23 mouse cellular contexts compared by ENCODE assay signal in genomic region chr8:90166639-90167038, GRCm38 (mm10).
A peak's percentile ranks its signal among the peaks of the same experiment; 100 is the strongest.
DNase-seq lines count a peak whose midpoint lies in the region; ATAC-seq lines count a peak whose summit lies in the region.
"Had no signal": no experiment of that assay in that cellular context is flagged by ENCODE, and none has a peak within 500 bp of the region (broad histone marks: within the 10 kb centered on the region; RNA-seq: fewer than 3 reads in every experiment).

No protein-coding gene starts in this region.

- peak; percentile 68; the same call in 1 of the 2 replicates for ATAC-seq in heart, embryonic 12.5 days (ENCODE audit: insufficient number of reproducible peaks, low FRiP score)
- ATAC-seq in heart, embryonic 14.5 days (ENCODE audit: insufficient number of reproducible peaks, insufficient read depth, low FRiP score, low read depth) = peak; percentile 77
- peak; percentile 83 for ATAC-seq in heart, embryonic 16.5 days (replicated peaks; ENCODE audit: extremely low read depth, insufficient read depth, low FRiP score)
- ATAC-seq: forebrain, embryonic 14.5 days had no signal

- H3K9ac ChIP-seq in heart, embryonic 12.5 days = no peak overlapping the region
- no peak overlapping the region for H3K9ac ChIP-seq in heart, embryonic 14.5 days (ENCODE audit: low read length)
- H3K9ac ChIP-seq in heart, embryonic 16.5 days (ENCODE audit: low read length) = no peak overlapping the region
- H3K9ac ChIP-seq: embryonic facial prominence, embryonic 13.5 days; embryonic facial prominence, embryonic 15.5 days; forebrain, embryonic 12.5 days had no signal

- H3K27me3 ChIP-seq in heart, embryonic 12.5 days (replicated peaks) = no peaks in the 10 kb centered on the region
- no peaks in the 10 kb centered on the region for H3K27me3 ChIP-seq in heart, embryonic 14.5 days (ENCODE audit: control insufficient read depth, insufficient read depth, low read length)
- no peaks in the 10 kb centered on the region for H3K27me3 ChIP-seq in heart, embryonic 16.5 days (ENCODE audit: control insufficient read depth, insufficient read depth, low read length)
- H3K27me3 ChIP-seq: embryonic facial prominence, embryonic 13.5 days; embryonic facial prominence, embryonic 15.5 days; forebrain, embryonic 12.5 days had no signal

- peak overlapping the region; percentile 71; the same call in 1 of the 2 replicates for H3K27ac ChIP-seq in heart, embryonic 12.5 days (ENCODE audit: poor library complexity, severe bottlenecking)
- H3K27ac ChIP-seq in heart, embryonic 14.5 days (replicated peaks in 1 of 2; ENCODE audit: control insufficient read depth in 1 of 2, insufficient read depth in 1 of 2, low read depth in 2 of 2, low read length in 2 of 2) = peak overlapping the region; percentile 18 to 70; a peak in 2 of 4 replicates
- H3K27ac ChIP-seq in heart, embryonic 16.5 days (ENCODE audit: low read length) = peak overlapping the region; percentile 59
- H3K27ac ChIP-seq: embryonic facial prominence, embryonic 13.5 days; embryonic facial prominence, embryonic 15.5 days; forebrain, embryonic 10.5 days; forebrain, embryonic 12.5 days had no signal

- 55% methylated on average over 2 of the region's 2 CpGs for WGBS in heart, embryonic 12.5 days
- 33% methylated on average over 2 of the region's 2 CpGs for WGBS in heart, embryonic 14.5 days
- WGBS in heart, embryonic 16.5 days = 45% methylated on average over 2 of the region's 2 CpGs

- H3K4me2 ChIP-seq in heart, embryonic 12.5 days = no peak overlapping the region
- H3K4me2 ChIP-seq in heart, embryonic 14.5 days (ENCODE audit: low read length) = no peak overlapping the region
- H3K4me2 ChIP-seq in heart, embryonic 16.5 days (ENCODE audit: low read depth, low read length) = no peak overlapping the region
- H3K4me2 ChIP-seq: embryonic facial prominence, embryonic 13.5 days; embryonic facial prominence, embryonic 15.5 days; forebrain, embryonic 12.5 days had no signal

- H3K9me3 ChIP-seq in heart, embryonic 12.5 days (replicated peaks) = no peaks in the 10 kb centered on the region
- H3K9me3 ChIP-seq in heart, embryonic 14.5 days (ENCODE audit: control insufficient read depth, low read length) = no peaks in the 10 kb centered on the region
- H3K9me3 ChIP-seq in heart, embryonic 16.5 days (replicated peaks; ENCODE audit: control insufficient read depth, low read length) = peaks cover 2% of the 10 kb centered on the region
- H3K9me3 ChIP-seq: embryonic facial prominence, embryonic 13.5 days; embryonic facial prominence, embryonic 15.5 days; forebrain, embryonic 10.5 days; forebrain, embryonic 12.5 days had no signal

- intact Hi-C loops in heart, postnatal 10 days (cut with DNase I) = no loop called here

- H3K4me1 ChIP-seq in heart, embryonic 12.5 days (replicated peaks) = no peaks in the 10 kb centered on the region
- peaks cover 2 to 5% of the 10 kb centered on the region in 2 experiments; a peak in 3 of 4 replicates for H3K4me1 ChIP-seq in heart, embryonic 14.5 days (ENCODE audit: control insufficient read depth in 2 of 2, insufficient read depth in 2 of 2, low read length in 2 of 2)
- peaks cover 6% of the 10 kb centered on the region; the same call in 1 of the 2 replicates for H3K4me1 ChIP-seq in heart, embryonic 16.5 days (ENCODE audit: control insufficient read depth, insufficient read depth, low read length)
- H3K4me1 ChIP-seq: embryonic facial prominence, embryonic 13.5 days; embryonic facial prominence, embryonic 15.5 days; forebrain, embryonic 10.5 days; forebrain, embryonic 12.5 days had no signal

- no peaks in the 10 kb centered on the region for H3K36me3 ChIP-seq in heart, embryonic 12.5 days
- no peaks in the 10 kb centered on the region for H3K36me3 ChIP-seq in heart, embryonic 14.5 days (ENCODE audit: control insufficient read depth, insufficient read depth, low read length)
- no peaks in the 10 kb centered on the region for H3K36me3 ChIP-seq in heart, embryonic 16.5 days (ENCODE audit: control insufficient read depth, insufficient read depth)
- H3K36me3 ChIP-seq: embryonic facial prominence, embryonic 13.5 days; embryonic facial prominence, embryonic 15.5 days; forebrain, embryonic 10.5 days; forebrain, embryonic 12.5 days had no signal

- DNase-seq in heart, postnatal 10 days = no peak
- DNase-seq in heart, adult 8-10 months (ENCODE audit: low spot score) = no peak
- DNase-seq in heart, postnatal 4 days = no peak
- peak; percentile 7 for DNase-seq in retina, embryonic 14.5 days (ENCODE audit: low spot score)
- no peak for DNase-seq in retina, postnatal 1 day
- DNase-seq: adrenal gland, postnatal 10 days; adrenal gland, postnatal 25 days; cerebellum, adult 11 months; cerebellum, adult 18-20 months; cerebellum, adult 8-10 months; cerebellum, adult 9-11 months; cerebellum, postnatal 14 days; cerebellum, postnatal 36 days; embryo, embryonic 11 days had no signal

- no peak overlapping the region for H3K4me3 ChIP-seq in heart, embryonic 12.5 days
- no peak overlapping the region for H3K4me3 ChIP-seq in heart, embryonic 14.5 days (ENCODE audit: control insufficient read depth in 1 of 2, insufficient read depth in 1 of 2, low read depth in 1 of 2, low read length in 2 of 2)
- no peak overlapping the region for H3K4me3 ChIP-seq in heart, embryonic 16.5 days (ENCODE audit: low read length)
- H3K4me3 ChIP-seq: embryonic facial prominence, embryonic 13.5 days; embryonic facial prominence, embryonic 15.5 days; erythroblast, embryonic 14.5 days; forebrain, embryonic 10.5 days; forebrain, embryonic 12.5 days had no signal
